Mouse (Mus musculus) erythroblast, embryonic 14.5 days (primary cell): ENCODE data around the gene Rgs3.

Source experiments
- GATA1 ChIP-seq: IDR thresholded peaks from 2 replicates; pipeline ENCODE4 v1.6.1; 2012; ENCODE audit warnings: low read length, inconsistent platforms, mixed read lengths
- TAL1 ChIP-seq: IDR thresholded peaks from 3 replicates; pipeline ENCODE4 v1.6.1; 2012; ENCODE audit warnings: low read length, inconsistent platforms, mixed read lengths

- TF ChIP-seq GATA1 (no peak), TAL1 (no peak)
These were observed 66.8 kb downstream of the Rgs3 start for GRCm38 (mm10) chr4:62626228-62627026.
